Mouse (Mus musculus) heart, adult 2 months (tissue): ENCODE data around the gene Cebpb.

ENCODE experiments used
- CTCF ChIP-seq: fragments of 200-600 bp; IDR thresholded peaks from 2 replicates; pipeline ENCODE4 v1.8.1; 2022; ENCODE audit warnings: antibody characterized with exemption, mild to moderate bottlenecking, moderate library complexity
- POLR2A ChIP-seq: fragments of 200-500 bp; IDR thresholded peaks from 2 replicates; pipeline ENCODE4 v1.6.1; 2011; ENCODE audit warnings: mild to moderate bottlenecking, low read depth, low read length, control low read depth; ENCODE audit not compliant: insufficient read depth

DNA sequence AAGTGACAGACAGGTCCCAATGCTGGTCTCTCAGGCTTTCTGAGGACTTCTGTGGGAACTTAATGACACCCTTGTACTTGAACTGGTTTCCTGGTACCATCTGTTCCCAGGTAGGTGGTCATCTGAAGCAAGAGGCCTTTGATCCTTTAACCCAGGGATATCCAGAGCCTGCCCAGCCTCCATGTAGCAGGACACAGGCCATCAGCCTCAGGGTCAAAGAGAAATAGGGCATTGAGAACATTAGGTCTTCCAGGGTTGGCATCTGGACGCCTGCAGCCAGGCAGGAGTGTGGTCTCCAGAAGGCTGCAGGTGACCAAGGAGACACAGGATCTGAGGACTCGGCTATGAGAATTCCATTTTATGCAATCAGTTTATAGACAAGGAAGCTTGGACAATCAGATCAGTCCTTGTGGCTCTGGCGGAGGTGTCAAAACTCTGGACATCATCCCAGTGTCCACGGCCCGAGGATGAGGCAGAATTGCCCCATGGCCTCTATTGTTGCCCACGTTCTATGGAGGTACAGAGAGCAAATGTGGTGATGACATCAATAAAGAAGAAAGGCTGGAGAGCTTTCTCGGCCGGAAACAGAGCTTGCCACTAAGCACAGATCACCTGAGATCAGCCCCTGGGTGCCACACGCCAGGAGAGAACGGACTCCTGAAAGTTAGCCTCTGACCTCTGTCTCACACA, 33.7 kb upstream of the Cebpb start:
- TF ChIP-seq POLR2A (no peak), CTCF (no peak)
